Mouse (Mus musculus) G1E (cell line): Measurements from ENCODE around the gene Arl15.

Source experiments
- CTCF ChIP-seq: IDR thresholded peaks from 2 replicates; pipeline ENCODE4 v1.5.1; 2012; ENCODE audit warnings: low read depth, low read length, inconsistent platforms, mixed read lengths
- GATA1 ChIP-seq: IDR thresholded peaks from 2 replicates; pipeline ENCODE4 v1.6.1; 2012; ENCODE audit warnings: borderline replicate concordance, low read length, inconsistent platforms, mixed read lengths
- POLR2AphosphoS5 ChIP-seq: IDR thresholded peaks from 2 replicates; pipeline ENCODE4 v1.6.1; 2012; ENCODE audit warnings: low read depth, low read length, inconsistent platforms; ENCODE audit not compliant: insufficient replicate concordance

DNA sequence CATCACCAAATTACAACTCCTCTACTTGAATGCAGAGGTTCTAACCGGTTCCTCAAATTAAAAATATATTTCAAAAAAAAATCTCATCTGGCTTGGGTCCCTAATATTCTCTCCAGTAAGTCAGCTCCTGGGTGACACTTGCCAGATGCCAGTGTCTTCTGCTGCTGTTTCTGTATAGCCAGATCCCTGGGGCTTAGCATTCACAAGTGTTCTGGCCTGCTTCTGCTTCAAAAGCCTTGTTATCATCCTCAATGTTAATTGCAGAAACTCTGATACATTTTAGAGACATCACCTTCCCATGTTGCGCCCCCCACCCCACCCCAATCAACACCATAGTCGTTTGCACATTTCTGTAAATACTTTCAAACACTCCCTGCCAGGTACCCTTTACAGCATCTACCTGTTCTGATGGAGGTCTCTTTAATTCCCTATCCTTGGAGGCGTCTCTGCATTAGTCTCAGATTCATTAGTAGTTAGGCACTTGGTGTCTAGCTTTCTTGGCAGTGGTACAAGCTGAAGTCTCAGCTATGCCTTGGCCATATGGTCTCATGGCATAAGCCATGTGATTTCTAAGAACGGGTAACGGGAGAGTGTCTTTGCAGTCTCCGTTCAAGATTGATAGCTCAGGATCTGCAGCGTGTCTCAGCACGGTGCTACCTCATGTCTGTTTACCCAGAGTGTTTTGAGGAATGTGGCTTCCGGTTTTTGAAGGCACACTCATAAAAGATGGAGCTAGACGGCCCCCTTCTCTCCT, 336.4 kb downstream of the Arl15 start:
- TF ChIP-seq CTCF (no peak), GATA1 (no peak), POLR2AphosphoS5 (no peak)
